Mouse (Mus musculus) cortical plate, adult 2 months (tissue): Measurements from ENCODE around the gene Rspo1.

Source experiments
- CTCF ChIP-seq: fragments of 200-500 bp; IDR thresholded peaks from 2 replicates; pipeline ENCODE4 v1.5.1; 2011; ENCODE audit warnings: mild to moderate bottlenecking, control low read depth, low read length; ENCODE audit not compliant: insufficient read depth; ENCODE audit errors: extremely low read depth
- POLR2A ChIP-seq: fragments of 200-500 bp; IDR thresholded peaks from 2 replicates; pipeline ENCODE4 v1.6.1; 2011; ENCODE audit warnings: mild to moderate bottlenecking, low read length, control low read depth; ENCODE audit not compliant: insufficient read depth; ENCODE audit errors: extremely low read depth

DNA sequence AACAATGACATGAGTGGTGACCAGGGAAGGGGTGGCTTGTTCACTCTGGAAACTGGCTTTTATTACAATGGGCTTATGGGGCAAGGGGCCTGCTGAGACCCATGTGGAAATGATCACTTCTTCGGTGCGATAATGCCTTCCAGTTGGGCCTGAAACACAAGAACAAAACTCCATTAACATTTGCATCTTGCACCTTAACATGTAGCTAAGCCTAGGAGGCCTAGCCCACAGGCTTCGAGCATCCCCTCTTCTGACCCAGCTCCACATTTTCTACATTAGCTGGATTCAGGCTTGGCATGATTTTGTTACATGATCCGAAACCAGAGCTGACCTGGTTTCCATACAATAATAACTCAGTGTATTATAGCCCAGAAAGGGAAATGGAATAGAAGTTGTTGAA lies 70.2 kb downstream of the Rspo1 start:
- TF ChIP-seq CTCF = no peak
- TF ChIP-seq POLR2A = no peak
